19 mouse cellular contexts compared by ENCODE assay signal in genomic region chr9:91503657-91504329, GRCm38 (mm10).
DNase-seq lines count a peak whose midpoint lies in the region; ATAC-seq and TF ChIP-seq lines count a peak whose summit lies in the region.
"Had no signal": no experiment of that assay in that cellular context is flagged by ENCODE, and none has a peak within 500 bp of the region (broad histone marks: within the 10 kb centered on the region; RNA-seq: fewer than 3 reads in every experiment).

No protein-coding gene starts in this region.

- H3K36me3 ChIP-seq in heart, embryonic 16.5 days (ENCODE audit: control insufficient read depth, insufficient read depth): no peaks in the 10 kb centered on the region
- H3K36me3 ChIP-seq in heart, embryonic 12.5 days: no peaks in the 10 kb centered on the region
- H3K36me3 ChIP-seq in liver, embryonic 11.5 days (ENCODE audit: control insufficient read depth, insufficient read depth, low read length): no peaks in the 10 kb centered on the region
- no peaks in the 10 kb centered on the region for H3K36me3 ChIP-seq in liver, postnatal 0 days (replicated peaks; ENCODE audit: insufficient read depth, low read length)
- no peaks in the 10 kb centered on the region for H3K36me3 ChIP-seq in stomach, embryonic 14.5 days (ENCODE audit: control insufficient read depth, insufficient read depth, low read length)
- no peaks in the 10 kb centered on the region for H3K36me3 ChIP-seq in stomach, postnatal 0 days (ENCODE audit: control insufficient read depth, insufficient read depth, low read length)
- H3K36me3 ChIP-seq: limb, embryonic 12.5 days had no signal

- 60% methylated on average over 5 of the region's 5 CpGs for whole genome bisulfite sequencing in heart, embryonic 16.5 days
- WGBS in heart, embryonic 12.5 days: 60% methylated on average over 5 of the region's 5 CpGs
- 55% methylated on average over 5 of the region's 5 CpGs for whole genome bisulfite sequencing in liver, embryonic 11.5 days
- WGBS in liver, postnatal 0 days (ENCODE audit: insufficient replicate concordance): 55% methylated on average over 5 of the region's 5 CpGs
- WGBS in stomach, embryonic 14.5 days: 67% methylated on average over 5 of the region's 5 CpGs
- 63% methylated on average over 5 of the region's 5 CpGs for WGBS in stomach, postnatal 0 days

- H3K27ac ChIP-seq in heart, embryonic 16.5 days (ENCODE audit: low read length): no peak overlapping the region
- no peak overlapping the region for H3K27ac ChIP-seq in heart, embryonic 12.5 days (ENCODE audit: poor library complexity, severe bottlenecking)
- no peak overlapping the region for H3K27ac ChIP-seq in liver, embryonic 11.5 days (ENCODE audit: low read depth, low read length)
- no peak overlapping the region for H3K27ac ChIP-seq in liver, postnatal 0 days (ENCODE audit: low read depth)
- H3K27ac ChIP-seq in stomach, embryonic 14.5 days (ENCODE audit: low read length): no peak overlapping the region
- no peak overlapping the region for H3K27ac ChIP-seq in stomach, postnatal 0 days (replicated peaks)
- H3K27ac ChIP-seq: limb, embryonic 12.5 days had no signal

- peak; percentile 32; the same call in 1 of the 2 replicates for ATAC-seq in heart, embryonic 16.5 days (replicated peaks; ENCODE audit: extremely low read depth, insufficient read depth, low FRiP score)
- ATAC-seq in heart, embryonic 12.5 days (ENCODE audit: insufficient number of reproducible peaks, low FRiP score): no peak; the same call in 1 of the 2 replicates
- ATAC-seq in liver, embryonic 11.5 days (replicated peaks; ENCODE audit: low FRiP score): peak; percentile 36
- ATAC-seq in liver, postnatal 0 days: no peak
- 0 out of 2 replicates have a peak, but pooled peaks have one; percentile 46 for ATAC-seq in stomach, embryonic 14.5 days (ENCODE audit: insufficient number of reproducible peaks, insufficient read depth, low FRiP score, low read depth)
- no peak for ATAC-seq in stomach, postnatal 0 days (ENCODE audit: low FRiP score, low TSS enrichment)
- ATAC-seq: forebrain, embryonic 14.5 days; inflammation-experienced regulatory T-cells, adult 6 months had no signal

- H3K4me1 ChIP-seq in heart, embryonic 16.5 days (ENCODE audit: control insufficient read depth, insufficient read depth, low read length): no peaks in the 10 kb centered on the region
- no peaks in the 10 kb centered on the region for H3K4me1 ChIP-seq in heart, embryonic 12.5 days (replicated peaks)
- H3K4me1 ChIP-seq in liver, embryonic 11.5 days (replicated peaks; ENCODE audit: control insufficient read depth, insufficient read depth, low read length): no peaks in the 10 kb centered on the region
- no peaks in the 10 kb centered on the region for H3K4me1 ChIP-seq in liver, postnatal 0 days (ENCODE audit: insufficient read depth)
- no peaks in the 10 kb centered on the region for H3K4me1 ChIP-seq in stomach, embryonic 14.5 days (ENCODE audit: control insufficient read depth, insufficient read depth, low read length)
- H3K4me1 ChIP-seq in stomach, postnatal 0 days (replicated peaks; ENCODE audit: control insufficient read depth, insufficient read depth): no peaks in the 10 kb centered on the region
- H3K4me1 ChIP-seq: limb, embryonic 12.5 days had no signal

- no peaks in the 10 kb centered on the region for H3K9me3 ChIP-seq in heart, embryonic 16.5 days (replicated peaks; ENCODE audit: control insufficient read depth, low read length)
- H3K9me3 ChIP-seq in heart, embryonic 12.5 days (replicated peaks): no peaks in the 10 kb centered on the region
- H3K9me3 ChIP-seq in liver, embryonic 11.5 days (ENCODE audit: control insufficient read depth, low read length): no peaks in the 10 kb centered on the region
- no peaks in the 10 kb centered on the region for H3K9me3 ChIP-seq in liver, postnatal 0 days (ENCODE audit: low read length)
- no peaks in the 10 kb centered on the region for H3K9me3 ChIP-seq in stomach, embryonic 14.5 days (ENCODE audit: control insufficient read depth, low read depth, low read length)
- no peaks in the 10 kb centered on the region for H3K9me3 ChIP-seq in stomach, postnatal 0 days (ENCODE audit: control insufficient read depth, low read length)

- H3K27me3 ChIP-seq in heart, embryonic 16.5 days (ENCODE audit: control insufficient read depth, insufficient read depth, low read length): no peaks in the 10 kb centered on the region
- H3K27me3 ChIP-seq in heart, embryonic 12.5 days (replicated peaks): no peaks in the 10 kb centered on the region
- H3K27me3 ChIP-seq in liver, embryonic 11.5 days (replicated peaks; ENCODE audit: control insufficient read depth, insufficient read depth, low read length): no peaks in the 10 kb centered on the region
- H3K27me3 ChIP-seq in liver, postnatal 0 days (ENCODE audit: insufficient read depth, low read length): no peaks in the 10 kb centered on the region
- H3K27me3 ChIP-seq in stomach, embryonic 14.5 days (ENCODE audit: control insufficient read depth, insufficient read depth, low read length): no peaks in the 10 kb centered on the region
- H3K27me3 ChIP-seq in stomach, postnatal 0 days (ENCODE audit: control insufficient read depth, insufficient read depth, low read length): no peaks in the 10 kb centered on the region
- H3K27me3 ChIP-seq: limb, embryonic 12.5 days had no signal

- no peak overlapping the region for H3K4me3 ChIP-seq in heart, embryonic 16.5 days (ENCODE audit: low read length)
- H3K4me3 ChIP-seq in heart, embryonic 12.5 days: no peak overlapping the region
- H3K4me3 ChIP-seq in liver, embryonic 11.5 days (ENCODE audit: low read depth, low read length): no peak overlapping the region
- H3K4me3 ChIP-seq in liver, postnatal 0 days (ENCODE audit: low read depth, low read length): no peak overlapping the region
- H3K4me3 ChIP-seq in stomach, embryonic 14.5 days (ENCODE audit: low read depth, low read length): no peak overlapping the region
- no peak overlapping the region for H3K4me3 ChIP-seq in stomach, postnatal 0 days (ENCODE audit: low read depth, low read length)
- H3K4me3 ChIP-seq: limb, embryonic 12.5 days had no signal

- no peak for TF ChIP-seq EP300 in liver, postnatal 0 days (IDR thresholded peaks at IDR 0.05; ENCODE audit: low read depth)
- no peak for TF ChIP-seq EP300 in stomach, postnatal 0 days (optimal IDR thresholded peaks at IDR 0.05)

- DNase-seq in liver, embryonic 11.5 days (ENCODE audit: low spot score): no peak
- DNase-seq in liver, postnatal 0 days: no peak
- DNase-seq in stomach, postnatal 0 days (ENCODE audit: low spot score): no peak
- DNase-seq in cerebellum, adult 9-10 months: no peak
- DNase-seq: adrenal gland, postnatal 36 days; B cell, adult 2 months; cerebellum, adult 11-12 months; cerebellum, postnatal 25 days; gastrocnemius, postnatal 36 days; heart, postnatal 14 days; kidney, adult 8-10 months; lung, postnatal 10 days; thymus, adult 2 months had no signal

- H3K4me2 ChIP-seq in heart, embryonic 16.5 days (ENCODE audit: low read depth, low read length): no peak overlapping the region
- no peak overlapping the region for H3K4me2 ChIP-seq in heart, embryonic 12.5 days
- H3K4me2 ChIP-seq in liver, embryonic 11.5 days: no peak overlapping the region
- no peak overlapping the region for H3K4me2 ChIP-seq in liver, postnatal 0 days (ENCODE audit: low read depth, low read length)
- no peak overlapping the region for H3K4me2 ChIP-seq in stomach, embryonic 14.5 days (replicated peaks; ENCODE audit: low read depth, low read length)
- no peak overlapping the region for H3K4me2 ChIP-seq in stomach, postnatal 0 days (replicated peaks; ENCODE audit: low read depth)
- H3K4me2 ChIP-seq: limb, embryonic 12.5 days had no signal

- TF ChIP-seq CTCF in liver, postnatal 0 days (IDR thresholded peaks at IDR 0.05; ENCODE audit: low read depth): no peak
- TF ChIP-seq CTCF in stomach, postnatal 0 days (IDR thresholded peaks at IDR 0.05; ENCODE audit: low read depth): no peak

- H3K9ac ChIP-seq in heart, embryonic 16.5 days (ENCODE audit: low read length): no peak overlapping the region
- H3K9ac ChIP-seq in heart, embryonic 12.5 days: no peak overlapping the region
- no peak overlapping the region for H3K9ac ChIP-seq in liver, embryonic 11.5 days (ENCODE audit: low read depth, low read length)
- H3K9ac ChIP-seq in liver, postnatal 0 days (replicated peaks): no peak overlapping the region
- H3K9ac ChIP-seq in stomach, embryonic 14.5 days (replicated peaks; ENCODE audit: low read depth, low read length): no peak overlapping the region
- H3K9ac ChIP-seq in stomach, postnatal 0 days (ENCODE audit: low read length): no peak overlapping the region
- H3K9ac ChIP-seq: limb, embryonic 12.5 days had no signal

Comparison
In these comparisons a context has a peak if more than half of its experiments do, and no peak if none do; other contexts are left out.
1. ATAC-seq: peak in heart, embryonic 16.5 days (single experiment), liver, embryonic 11.5 days (single experiment) and stomach, embryonic 14.5 days (single experiment); none in heart, embryonic 12.5 days (single experiment), liver, postnatal 0 days (single experiment) and stomach, postnatal 0 days (single experiment).